Mouse (Mus musculus): Measurements from ENCODE around the gene Map4k1. TPM values are rescaled to one million over a fixed set of nuclear protein-coding genes. Genes with fewer than 3 reads are reported as not detected.

The Map4k1 gene
- polyA plus RNA-seq, 2 experiments, result 6.4 to 9.3 TPM

- H3K9ac ChIP-seq (ENCODE audit: low read depth, low read length, severe bottlenecking), result no peak overlapping the region
- no peaks in the 10 kb centered on the region for H3K9me3 ChIP-seq (ENCODE audit: control insufficient read depth, low read length)
- no peak overlapping the region for H3K4me3 ChIP-seq (replicated peaks; ENCODE audit: low read length)
- DNase-seq (ENCODE audit: low spot score) (peak; percentile 33), ATAC-seq (ENCODE audit: low FRiP score, low read depth) (no peak)
- no peaks in the 10 kb centered on the region for H3K27me3 ChIP-seq (ENCODE audit: control insufficient read depth, insufficient read depth, low read length)
- WGBS, result 66% methylated on average over 19 of the region's 19 CpGs
- H3K36me3 ChIP-seq (ENCODE audit: control insufficient read depth, insufficient read depth, low read length), result no peaks in the 10 kb centered on the region; the same call in 1 of the 2 replicates
- TF ChIP-seq POLR2A (IDR thresholded peaks at IDR 0.05; ENCODE audit: borderline replicate concordance, extremely low read depth, insufficient read depth, insufficient read length), result no peak
- peaks cover 7% of the 10 kb centered on the region; the same call in 1 of the 2 replicates for H3K4me1 ChIP-seq (ENCODE audit: control insufficient read depth, insufficient read depth, low read length)
- H3K27ac ChIP-seq (replicated peaks; ENCODE audit: low read depth, low read length), result no peak overlapping the region
- H3K4me2 ChIP-seq (replicated peaks; ENCODE audit: low read depth, low read length, severe bottlenecking), result no peak overlapping the region
These were observed 61.3 kb downstream of the Map4k1 start for GRCm38 (mm10) chr7:29043016-29043673.

GRCm38 (mm10) chr7:29043674-29044057 is 61.8 kb downstream of the Map4k1 start:
- H3K9me3 ChIP-seq (ENCODE audit: control insufficient read depth, low read length), result no peaks in the 10 kb centered on the region
- DNase-seq (ENCODE audit: low spot score) (no peak), ATAC-seq (ENCODE audit: low FRiP score, low read depth) (no peak)
- no peak overlapping the region for H3K4me3 ChIP-seq (replicated peaks; ENCODE audit: low read length)
- no peak overlapping the region for H3K4me2 ChIP-seq (replicated peaks; ENCODE audit: low read depth, low read length, severe bottlenecking)
- TF ChIP-seq POLR2A (IDR thresholded peaks at IDR 0.05; ENCODE audit: borderline replicate concordance, extremely low read depth, insufficient read depth, insufficient read length), result no peak
- H3K27me3 ChIP-seq (ENCODE audit: control insufficient read depth, insufficient read depth, low read length), result no peaks in the 10 kb centered on the region
- H3K36me3 ChIP-seq (ENCODE audit: control insufficient read depth, insufficient read depth, low read length), result no peaks in the 10 kb centered on the region; the same call in 1 of the 2 replicates
- no peak overlapping the region for H3K27ac ChIP-seq (replicated peaks; ENCODE audit: low read depth, low read length)
- H3K4me1 ChIP-seq (ENCODE audit: control insufficient read depth, insufficient read depth, low read length), result peaks cover 7% of the 10 kb centered on the region; the same call in 1 of the 2 replicates
- no peak overlapping the region for H3K9ac ChIP-seq (ENCODE audit: low read depth, low read length, severe bottlenecking)
- 43% methylated on average over 11 of the region's 11 CpGs for WGBS

- Histone ChIP-seq H3K4me2 (replicated peaks; ENCODE audit: low read depth, low read length, severe bottlenecking) (no peak overlapping the region), H3K9ac (ENCODE audit: low read depth, low read length, severe bottlenecking) (no peak overlapping the region), H3K4me1 (ENCODE audit: control insufficient read depth, insufficient read depth, low read length) (peaks cover 7% of the 10 kb centered on the region; the same call in 1 of the 2 replicates), H3K27me3 (ENCODE audit: control insufficient read depth, insufficient read depth, low read length) (no peaks in the 10 kb centered on the region), H3K27ac (replicated peaks; ENCODE audit: low read depth, low read length) (no peak overlapping the region), H3K9me3 (ENCODE audit: control insufficient read depth, low read length) (no peaks in the 10 kb centered on the region), H3K36me3 (ENCODE audit: control insufficient read depth, insufficient read depth, low read length) (no peaks in the 10 kb centered on the region; the same call in 1 of the 2 replicates), H3K4me3 (replicated peaks; ENCODE audit: low read length) (no peak overlapping the region)
- DNase-seq (ENCODE audit: low spot score) (no peak), ATAC-seq (ENCODE audit: low FRiP score, low read depth) (no peak)
- WGBS, result 64% methylated on average over 9 of the region's 9 CpGs
- TF ChIP-seq POLR2A (IDR thresholded peaks at IDR 0.05; ENCODE audit: borderline replicate concordance, extremely low read depth, insufficient read depth, insufficient read length), result no peak
These were observed 62.5 kb downstream of the Map4k1 start for GRCm38 (mm10) chr7:29044302-29044701.

GRCm38 (mm10) chr7:29046533-29046932 is 64.7 kb downstream of the Map4k1 start:
- 0 out of 2 replicates have a peak, but pooled peaks cover 4% of the 10 kb centered on the region for H3K9me3 ChIP-seq (ENCODE audit: control insufficient read depth, low read length)
- no peak overlapping the region for H3K9ac ChIP-seq (ENCODE audit: low read depth, low read length, severe bottlenecking)
- no peak for TF ChIP-seq POLR2A (IDR thresholded peaks at IDR 0.05; ENCODE audit: borderline replicate concordance, extremely low read depth, insufficient read depth, insufficient read length)
- H3K36me3 ChIP-seq (ENCODE audit: control insufficient read depth, insufficient read depth, low read length), result no peaks in the 10 kb centered on the region; the same call in 1 of the 2 replicates
- DNase-seq (ENCODE audit: low spot score) (no peak), ATAC-seq (ENCODE audit: low FRiP score, low read depth) (no peak)
- whole genome bisulfite sequencing, result 9% methylated on average over 12 of the region's 12 CpGs
- H3K4me1 ChIP-seq (ENCODE audit: control insufficient read depth, insufficient read depth, low read length), result 0 out of 2 replicates have a peak, but pooled peaks cover 2% of the 10 kb centered on the region
- peak overlapping the region; percentile 33 for H3K4me2 ChIP-seq (replicated peaks; ENCODE audit: low read depth, low read length, severe bottlenecking)
- H3K4me3 ChIP-seq (replicated peaks; ENCODE audit: low read length), result no peak overlapping the region
- H3K27me3 ChIP-seq (ENCODE audit: control insufficient read depth, insufficient read depth, low read length), result no peaks in the 10 kb centered on the region
- no peak overlapping the region for H3K27ac ChIP-seq (replicated peaks; ENCODE audit: low read depth, low read length)

GRCm38 (mm10) chr7:29048070-29048469 is 66.2 kb downstream of the Map4k1 start:
- no peak for ATAC-seq (ENCODE audit: low FRiP score, low read depth)
- Histone ChIP-seq H3K4me2 (replicated peaks; ENCODE audit: low read depth, low read length, severe bottlenecking) (no peak overlapping the region), H3K9me3 (ENCODE audit: control insufficient read depth, low read length) (0 out of 2 replicates have a peak, but pooled peaks cover 4% of the 10 kb centered on the region), H3K4me1 (ENCODE audit: control insufficient read depth, insufficient read depth, low read length) (0 out of 2 replicates have a peak, but pooled peaks cover 2% of the 10 kb centered on the region), H3K27me3 (ENCODE audit: control insufficient read depth, insufficient read depth, low read length) (peaks cover 14% of the 10 kb centered on the region), H3K27ac (replicated peaks; ENCODE audit: low read depth, low read length) (no peak overlapping the region), H3K4me3 (replicated peaks; ENCODE audit: low read length) (no peak overlapping the region), H3K9ac (ENCODE audit: low read depth, low read length, severe bottlenecking) (no peak overlapping the region), H3K36me3 (ENCODE audit: control insufficient read depth, insufficient read depth, low read length) (no peaks in the 10 kb centered on the region; the same call in 1 of the 2 replicates)
- no peak for DNase-seq (ENCODE audit: low spot score)
- WGBS, result 87% methylated on average over 3 of the region's 3 CpGs
- TF ChIP-seq POLR2A (IDR thresholded peaks at IDR 0.05; ENCODE audit: borderline replicate concordance, extremely low read depth, insufficient read depth, insufficient read length), result no peak
